Mouse (Mus musculus) cerebellum, adult 9-11 months (tissue): ENCODE measurements at regions not wholly inside any gene's neighbourhood (a gene's known extent, or its start where the extent isn't known, plus 50 kb on each side); places are given as distances from the start of the nearest gene placed in this dataset.
A peak's percentile ranks its signal among the peaks of the same experiment; 100 is the strongest.

Experiments used
- DNase-seq: peaks from one replicate; pipeline ENCODE4 v3.0.0; 2022

GRCm38 (mm10) chr15:102776218-102776850, 54.4 kb upstream of the Calcoco1 start:
- DNase-seq = no peak

- DNase-seq = no peak
Observed at GRCm38 (mm10) chr15:102780626-102781025, 58.6 kb upstream of the Calcoco1 start.

- no peak for DNase-seq
Observed at GRCm38 (mm10) chr15:102782988-102783799, 61.2 kb upstream of the Calcoco1 start.

- peak; percentile 22 for DNase-seq
Observed at GRCm38 (mm10) chr15:102785055-102785820, 63.3 kb upstream of the Calcoco1 start.

- DNase-seq = no peak
Observed at GRCm38 (mm10) chr15:102788846-102789518, 67.0 kb upstream of the Calcoco1 start.

DNA sequence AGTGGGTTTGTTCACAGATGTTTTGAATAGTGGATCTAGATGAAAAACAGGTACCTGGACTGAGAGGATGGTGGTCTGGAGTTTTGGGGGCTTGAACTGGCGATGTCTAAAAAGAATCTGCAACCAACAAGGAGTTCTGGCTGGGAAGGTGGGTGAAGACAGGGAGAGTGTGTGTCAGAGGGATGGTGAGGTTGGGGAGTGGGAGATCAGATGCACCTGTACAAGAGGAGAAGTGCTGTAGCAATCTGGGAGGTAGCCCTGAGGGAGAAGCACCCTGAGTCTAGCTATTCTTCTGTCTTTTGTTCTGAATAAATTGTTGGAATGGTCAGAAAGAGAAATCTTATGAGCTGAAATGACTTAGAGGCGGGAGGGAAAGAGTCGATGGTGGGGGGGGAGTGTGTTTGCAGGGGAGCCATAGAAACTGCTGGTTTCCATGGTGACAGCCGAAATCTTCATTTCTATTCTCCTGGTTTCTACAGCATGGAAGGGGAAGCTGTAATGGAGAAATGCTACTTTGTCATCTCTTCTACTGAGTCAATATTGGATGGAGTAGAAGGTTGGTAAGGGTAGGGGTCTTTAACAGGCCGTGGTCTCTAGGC, 75.1 kb upstream of the Calcoco1 start:
- DNase-seq = no peak

DNA sequence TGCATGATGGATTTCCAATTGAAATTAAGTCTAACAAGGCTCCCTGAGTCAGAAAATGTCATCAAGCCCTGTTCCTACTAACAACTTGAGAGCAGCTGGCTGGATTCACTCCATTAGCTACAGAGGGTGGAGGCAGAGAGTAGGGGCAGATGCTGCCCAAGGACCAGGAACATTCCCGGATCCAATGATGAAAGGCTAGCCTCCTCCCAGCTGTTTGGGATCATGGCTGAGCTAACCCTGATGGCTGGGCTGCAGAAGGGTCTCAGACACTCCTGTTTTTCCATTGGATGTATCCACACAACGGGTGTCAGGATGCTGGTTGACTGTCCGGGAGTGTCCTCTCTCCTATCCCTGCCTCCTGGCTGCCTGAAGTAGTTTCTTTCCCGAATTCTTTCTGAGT, 78.1 kb upstream of the Calcoco1 start:
- DNase-seq = no peak

DNA sequence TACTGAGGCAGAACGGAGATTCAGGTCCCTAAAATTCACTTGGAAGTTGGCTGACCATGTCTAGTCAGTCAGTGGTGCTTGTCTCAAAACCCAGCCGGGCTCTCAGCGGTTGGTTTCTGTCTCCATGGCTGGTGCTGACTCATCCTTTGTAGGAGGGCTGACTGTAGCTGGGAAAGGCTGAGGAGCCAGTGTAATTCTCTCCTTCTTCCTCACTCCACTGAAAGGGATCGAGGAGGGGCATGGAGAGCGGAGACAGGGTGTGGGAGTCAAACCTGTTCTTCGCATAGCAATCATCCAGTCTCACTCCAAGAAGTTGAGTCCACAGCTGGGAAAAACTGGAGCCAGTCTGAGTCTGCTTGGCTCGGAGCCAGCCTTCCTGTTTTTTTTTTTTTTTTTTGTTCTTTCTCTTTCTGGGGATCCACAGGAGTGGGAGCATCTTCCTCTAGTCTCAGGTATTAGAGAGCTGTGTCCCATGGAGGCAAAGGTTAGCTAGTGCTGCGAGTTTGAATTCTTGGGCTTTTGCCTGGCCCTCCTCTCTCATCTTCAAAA, 80.4 kb upstream of the Calcoco1 start:
- DNase-seq = no peak

- DNase-seq = no peak
Observed at GRCm38 (mm10) chr15:102807353-102807752, 85.4 kb upstream of the Calcoco1 start.

- no peak for DNase-seq
Observed at GRCm38 (mm10) chr15:102819181-102819580, 97.2 kb upstream of the Calcoco1 start.

GRCm38 (mm10) chr15:102839688-102840087, 81.2 kb upstream of the Hoxc13 start:
- no peak for DNase-seq

GRCm38 (mm10) chr15:102862374-102862773, 58.5 kb upstream of the Hoxc13 start:
- DNase-seq = no peak

- no peak for DNase-seq
Observed at GRCm38 (mm10) chr15:102866788-102867187, 54.1 kb upstream of the Hoxc13 start.
